Mouse (Mus musculus) bone marrow macrophage, adult 2 months (primary cell): Measurements from ENCODE around the gene Arl11.

Source experiments
- CTCF ChIP-seq: IDR thresholded peaks from 2 replicates; pipeline ENCODE4 v1.5.1; 2012; ENCODE audit warnings: low read depth, mild to moderate bottlenecking, low read length, moderate library complexity
- POLR2A ChIP-seq: IDR thresholded peaks from 2 replicates; pipeline ENCODE4 v1.6.1; 2012; ENCODE audit warnings: mild to moderate bottlenecking, low read depth, low read length, borderline replicate concordance

DNA sequence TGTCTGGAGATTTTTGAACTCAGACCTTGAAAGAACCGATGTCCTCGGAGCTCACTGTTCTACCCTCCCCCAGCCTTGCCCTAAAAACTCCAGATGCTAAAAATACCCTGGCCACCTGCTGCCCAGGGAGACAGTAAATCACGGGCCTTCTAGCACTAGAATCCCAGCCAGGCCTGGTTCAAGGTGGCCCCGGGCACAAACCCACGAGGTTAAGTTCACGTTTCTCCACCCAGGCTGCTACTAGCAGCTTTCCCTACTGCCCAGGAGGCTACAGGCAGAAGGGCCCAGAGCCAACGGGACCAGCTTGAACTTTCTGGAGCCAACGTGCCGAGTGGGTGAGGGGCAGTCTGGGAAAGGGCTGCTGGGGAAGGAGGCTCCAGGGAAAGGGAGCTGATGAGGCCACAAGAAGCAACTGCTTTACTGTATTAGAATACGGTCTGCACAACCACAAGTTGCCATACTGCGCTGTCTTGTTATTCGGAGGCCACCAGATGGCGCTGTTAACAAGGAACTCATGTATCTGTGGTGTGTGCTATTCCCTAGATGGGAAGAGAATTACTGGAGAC lies 21.5 kb downstream of the Arl11 start:
- TF ChIP-seq CTCF (peak; percentile 53), POLR2A (no peak)
